Mouse (Mus musculus): ENCODE results near the gene Ubqln1.

Gene Ubqln1

DNA sequence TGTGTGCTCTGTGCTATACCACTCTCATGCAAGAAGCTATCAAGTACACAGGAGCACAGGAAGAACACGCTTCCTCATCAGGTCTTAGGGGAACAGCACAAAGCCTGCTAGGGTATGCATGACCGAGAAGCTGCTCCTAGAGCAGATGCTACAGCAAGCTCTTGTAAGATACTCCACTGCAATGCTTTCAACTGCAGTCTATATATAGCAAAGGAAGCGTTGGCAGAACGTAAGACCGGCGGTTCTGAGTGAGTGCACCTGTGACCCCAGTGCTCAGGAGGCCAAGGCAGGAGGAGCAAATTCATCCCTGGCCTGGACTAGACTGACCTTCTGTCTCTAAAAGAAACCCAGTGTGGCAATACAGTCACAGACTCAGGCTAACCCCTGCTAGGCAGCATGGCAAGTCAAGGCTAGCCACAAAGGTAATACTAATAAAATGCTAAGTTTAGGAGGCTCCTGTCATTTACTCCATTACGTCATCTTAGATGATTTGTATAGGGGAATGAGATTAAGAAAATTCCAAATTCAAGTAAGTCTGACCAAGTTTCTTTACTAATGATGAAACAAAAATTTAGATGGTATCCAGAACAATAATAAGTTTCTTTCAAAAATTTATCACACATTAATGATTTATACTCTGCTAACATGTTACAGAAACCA, 17.3 kb downstream of the Ubqln1 start:
- peak; percentile 42 to 58 for DNase-seq

GRCm38 (mm10) chr13:58197211-58197610, 18.2 kb downstream of the Ubqln1 start:
- peak; percentile 46 to 61 for DNase-seq

DNA sequence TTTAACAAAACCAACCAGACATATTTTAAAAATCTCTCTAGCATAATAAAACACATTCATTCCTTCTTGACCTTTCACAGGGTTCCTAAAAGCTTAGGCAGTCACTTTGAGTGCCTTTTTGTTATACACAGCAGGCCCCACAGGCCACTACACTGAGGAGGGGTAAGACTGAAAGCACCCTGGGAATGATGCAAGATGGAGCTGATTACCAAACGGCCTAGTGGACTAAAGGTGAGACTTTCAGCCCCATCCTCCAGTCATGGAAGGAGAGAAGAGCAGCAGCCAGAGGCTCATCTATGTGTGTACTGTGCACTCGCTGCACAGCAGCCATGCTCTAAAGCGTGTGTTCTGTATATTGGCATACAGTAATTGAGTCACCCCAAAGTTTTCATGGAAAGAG, 20.5 kb downstream of the Ubqln1 start:
- DNase-seq = no peak

DNA sequence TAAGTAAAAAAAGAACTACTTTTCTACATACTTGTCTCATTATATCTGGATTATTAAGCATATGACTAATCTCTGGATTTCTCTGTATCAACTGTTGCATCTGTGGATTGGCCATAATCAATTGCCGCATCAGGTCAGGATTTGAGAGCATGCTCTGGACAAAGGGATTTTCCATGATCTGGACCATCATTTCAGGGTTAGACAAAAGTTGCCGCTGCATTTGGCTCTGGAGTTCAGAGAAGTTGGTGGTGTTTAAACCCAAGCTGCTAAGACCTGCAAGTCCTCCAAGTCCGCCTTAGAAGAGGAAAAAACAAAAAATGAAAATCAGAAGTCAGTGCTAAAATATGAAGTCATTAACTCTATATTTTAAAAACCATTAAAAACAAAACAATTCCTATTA, 22.2 kb downstream of the Ubqln1 start:
- DNase-seq = no peak

DNA sequence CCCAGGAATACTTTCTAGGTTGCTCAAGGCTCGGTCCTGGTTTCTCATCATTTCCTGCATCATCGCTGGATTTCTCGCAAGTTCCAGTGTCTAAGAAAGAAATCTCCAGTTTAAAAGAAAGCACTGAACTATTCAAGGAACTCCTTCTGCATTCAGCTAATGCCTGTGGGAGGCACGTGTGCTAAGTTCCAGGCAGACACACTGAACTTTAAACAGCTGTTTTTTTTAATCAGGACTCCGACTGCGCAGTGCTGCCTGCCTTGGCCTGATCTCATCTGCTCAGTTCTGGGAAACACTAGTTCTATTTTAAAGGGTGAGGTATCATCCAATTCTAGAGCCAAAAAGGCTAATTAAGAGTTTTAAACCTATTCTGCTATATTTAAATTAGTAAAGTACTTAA, 23.3 kb downstream of the Ubqln1 start:
- peak; percentile 34 to 47 for DNase-seq

GRCm38 (mm10) chr13:58191516-58191915, 23.9 kb downstream of the Ubqln1 start:
- no peak for DNase-seq

DNA sequence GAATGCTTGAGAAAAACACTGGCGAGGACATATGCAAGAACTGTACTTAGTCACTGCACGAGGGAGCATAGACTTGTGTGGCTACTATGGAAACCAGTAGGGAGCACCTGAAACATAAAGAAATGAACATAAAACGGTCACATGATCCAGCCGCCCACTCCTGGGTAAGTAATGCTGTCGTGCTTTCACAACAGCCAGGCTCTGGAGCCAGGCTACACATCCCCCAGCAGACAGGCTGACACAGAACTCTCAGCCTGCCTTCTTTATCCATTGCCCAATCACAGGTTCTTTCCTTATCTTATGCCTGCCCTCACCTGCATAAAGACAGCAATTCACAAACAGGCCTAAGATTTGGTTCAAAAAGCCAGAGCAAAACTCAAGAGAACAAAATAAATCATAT, 26.0 kb downstream of the Ubqln1 start:
- DNase-seq = no peak

- DNase-seq = peak; percentile 87 to 96
Measured at GRCm38 (mm10) chr13:58188412-58188811, 27.0 kb downstream of the Ubqln1 start.

GRCm38 (mm10) chr13:58187751-58188150, 27.7 kb downstream of the Ubqln1 start:
- DNase-seq = no peak

GRCm38 (mm10) chr13:58186281-58186680, 29.2 kb downstream of the Ubqln1 start:
- DNase-seq = no peak

- DNase-seq = peak; percentile 27 to 43
Measured at GRCm38 (mm10) chr13:58184111-58184510, 31.3 kb downstream of the Ubqln1 start.

GRCm38 (mm10) chr13:58181607-58182551, 33.6 kb downstream of the Ubqln1 start:
- DNase-seq = peak in 1 of 2 experiments; percentile 20

- DNase-seq = peak; percentile 96 to 97
Measured at GRCm38 (mm10) chr13:58177511-58178208, 37.8 kb downstream of the Ubqln1 start.

- peak in 1 of 2 experiments; percentile 19 for DNase-seq
Measured at GRCm38 (mm10) chr13:58176105-58176504, 39.3 kb downstream of the Ubqln1 start.

GRCm38 (mm10) chr13:58168119-58168518, 47.3 kb downstream of the Ubqln1 start:
- DNase-seq = no peak

- no peak for DNase-seq
Measured at GRCm38 (mm10) chr13:58163343-58163742, 52.1 kb downstream of the Ubqln1 start.

DNA sequence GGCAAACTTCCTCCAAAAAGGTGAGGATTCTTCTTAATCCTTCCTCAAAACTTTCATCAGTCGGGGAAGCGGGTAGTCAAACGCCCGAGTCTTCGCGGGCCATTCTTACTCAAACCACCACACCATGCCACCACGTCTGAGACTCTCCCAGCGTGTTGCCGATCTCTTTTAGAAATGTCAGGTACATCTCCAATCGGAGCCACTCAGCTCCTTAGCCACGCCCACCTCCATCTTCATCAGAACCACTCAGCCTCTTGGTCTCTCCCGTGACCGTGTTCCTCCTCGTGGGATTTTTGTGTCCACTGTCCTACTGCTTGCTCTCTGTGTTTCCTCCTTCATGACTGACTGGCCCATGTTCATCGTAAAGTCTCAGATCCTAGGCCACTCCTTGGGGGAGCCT, 54.7 kb downstream of the Ubqln1 start:
- DNase-seq = no peak

GRCm38 (mm10) chr13:58158099-58158912, 57.1 kb downstream of the Ubqln1 start:
- DNase-seq = peak; percentile 87 to 94

GRCm38 (mm10) chr13:58157447-58158098, 57.9 kb downstream of the Ubqln1 start, which contains the start of gene Idnk:
Idnk (plus strand) TSS chr13:58157649.
- DNase-seq = peak; percentile 92 to 97

DNA sequence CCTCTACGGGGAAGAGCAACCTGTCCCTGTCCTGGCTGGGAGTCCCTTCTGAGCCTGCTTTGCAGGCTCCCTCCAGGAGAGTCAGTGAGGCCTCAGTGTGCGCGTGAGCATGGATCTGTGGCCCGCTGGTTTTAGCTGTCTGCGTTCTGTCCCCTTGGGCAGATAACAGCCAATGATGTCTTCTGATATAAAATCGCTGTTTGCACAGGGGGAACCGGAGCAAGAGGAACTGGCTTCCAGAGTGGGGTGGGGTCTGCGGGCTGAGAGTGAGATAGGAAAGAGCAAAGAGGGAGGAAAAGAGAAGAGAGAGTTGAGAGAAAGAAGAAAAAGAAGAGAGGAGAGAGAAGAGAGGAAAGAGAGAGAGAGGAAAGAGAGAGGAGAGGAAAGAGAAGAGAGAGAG, 58.4 kb downstream of the Ubqln1 start:
- no peak for DNase-seq

GRCm38 (mm10) chr13:58156031-58156430, 59.4 kb downstream of the Ubqln1 start:
- DNase-seq = peak in 1 of 2 experiments; percentile 19

GRCm38 (mm10) chr13:58150442-58150841, 65.0 kb downstream of the Ubqln1 start:
- DNase-seq = no peak
